In genomic region chr16:50753612-50754389, GRCm38 (mm10) we compare ENCODE assay signal across 8 mouse cellular contexts.
DNase-seq lines count a peak whose midpoint lies in the region; ATAC-seq lines count a peak whose summit lies in the region.

No protein-coding gene starts in this region.

- DNase-seq in R1 (ENCODE audit: low read depth, low spot score) = peak; percentile 58
- DNase-seq in embryo, embryonic 10.5 days (ENCODE audit: low spot score) = peak; percentile 66
- DNase-seq in yolk sac, embryonic 10.5 days (ENCODE audit: low spot score) = peak; percentile 22
- DNase-seq in thymus, postnatal 0 days (ENCODE audit: low spot score) = no peak
- no peak for DNase-seq in retina, embryonic 14.5 days (ENCODE audit: low spot score)

- peaks cover 28% of the 10 kb centered on the region for H3K4me1 ChIP-seq in heart, embryonic 15.5 days (replicated peaks)
- H3K4me1 ChIP-seq in limb, embryonic 12.5 days (replicated peaks) = peaks cover 19% of the 10 kb centered on the region
- no peaks in the 10 kb centered on the region for H3K4me1 ChIP-seq in midbrain, embryonic 16.5 days (ENCODE audit: control insufficient read depth, insufficient read depth, low read length)

- H3K4me2 ChIP-seq in heart, embryonic 15.5 days = peak overlapping the region; percentile 32
- peak overlapping the region; percentile 20 for H3K4me2 ChIP-seq in limb, embryonic 12.5 days
- no peak overlapping the region for H3K4me2 ChIP-seq in midbrain, embryonic 16.5 days (ENCODE audit: low read length)

- H3K36me3 ChIP-seq in heart, embryonic 15.5 days = no peaks in the 10 kb centered on the region
- no peaks in the 10 kb centered on the region for H3K36me3 ChIP-seq in limb, embryonic 12.5 days
- no peaks in the 10 kb centered on the region for H3K36me3 ChIP-seq in midbrain, embryonic 16.5 days (ENCODE audit: control insufficient read depth, insufficient read depth, low read length)

- H3K9me3 ChIP-seq in heart, embryonic 15.5 days (replicated peaks) = no peaks in the 10 kb centered on the region
- no peaks in the 10 kb centered on the region for H3K9me3 ChIP-seq in limb, embryonic 12.5 days
- H3K9me3 ChIP-seq in midbrain, embryonic 16.5 days (replicated peaks; ENCODE audit: control insufficient read depth, low read length, poor library complexity, severe bottlenecking) = no peaks in the 10 kb centered on the region

- H3K27ac ChIP-seq in heart, embryonic 15.5 days = peak overlapping the region; percentile 86
- H3K27ac ChIP-seq in limb, embryonic 12.5 days = peak overlapping the region; percentile 75
- no peak overlapping the region for H3K27ac ChIP-seq in midbrain, embryonic 16.5 days (ENCODE audit: low read length)

- H3K9ac ChIP-seq in heart, embryonic 15.5 days = no peak overlapping the region
- H3K9ac ChIP-seq in limb, embryonic 12.5 days (replicated peaks) = no peak overlapping the region
- no peak overlapping the region for H3K9ac ChIP-seq in midbrain, embryonic 16.5 days (ENCODE audit: low read depth, low read length)

- peak; percentile 88 for ATAC-seq in heart, embryonic 15.5 days (replicated peaks; ENCODE audit: insufficient number of reproducible peaks, insufficient read depth, low FRiP score, low read depth)
- ATAC-seq in limb, embryonic 12.5 days (ENCODE audit: insufficient number of reproducible peaks, insufficient read depth, low FRiP score, low TSS enrichment, low read depth) = peak; percentile 87
- ATAC-seq in midbrain, embryonic 16.5 days = no peak

- H3K4me3 ChIP-seq in heart, embryonic 15.5 days = no peak overlapping the region
- no peak overlapping the region for H3K4me3 ChIP-seq in limb, embryonic 12.5 days (replicated peaks)
- no peak overlapping the region for H3K4me3 ChIP-seq in midbrain, embryonic 16.5 days (ENCODE audit: low read depth, low read length)

- WGBS in heart, embryonic 15.5 days = 4% methylated on average over 3 of the region's 3 CpGs
- 3% methylated on average over 3 of the region's 3 CpGs for WGBS in limb, embryonic 12.5 days
- WGBS in midbrain, embryonic 16.5 days = 10% methylated on average over 3 of the region's 3 CpGs

- no peaks in the 10 kb centered on the region for H3K27me3 ChIP-seq in heart, embryonic 15.5 days
- no peaks in the 10 kb centered on the region for H3K27me3 ChIP-seq in limb, embryonic 12.5 days
- H3K27me3 ChIP-seq in midbrain, embryonic 16.5 days (ENCODE audit: control insufficient read depth, insufficient read depth, low read depth, low read length) = no peaks in the 10 kb centered on the region

Comparison
In these comparisons a context has a peak if more than half of its experiments do, and no peak if none do; other contexts are left out.
1. DNase-seq: peak in R1 (single experiment), embryo, embryonic 10.5 days (single experiment) and yolk sac, embryonic 10.5 days (single experiment); none in thymus, postnatal 0 days (single experiment) and retina, embryonic 14.5 days (single experiment).